Comparison of ENCODE assay signal across 6 mouse cellular contexts in genomic region chr13:106734323-106734722, GRCm38 (mm10).
"Had no signal": no experiment of that assay in that cellular context is flagged by ENCODE, and none has a peak within 500 bp of the region (broad histone marks: within the 10 kb centered on the region; RNA-seq: fewer than 3 reads in every experiment).

No protein-coding gene starts in this region.

- DNase-seq: kidney, adult 8-10 months; kidney, postnatal 25 days; lung, embryonic 14.5 days; lung, postnatal 10 days; thymus, adult 18-20 months; thymus, postnatal 14 days had no signal
